Mouse (Mus musculus) limb, embryonic 10.5 days (tissue): Measurements from ENCODE around the gene Iqck. TPM values are rescaled to one million over a fixed set of nuclear protein-coding genes. Genes with fewer than 3 reads are reported as not detected.

Source experiments
- DNase-seq: peaks from one replicate; pipeline ENCODE4 v3.0.0-alpha.2; 2017; ENCODE audit warnings: low spot score
- H3K27ac ChIP-seq: fragments of 300-500 bp; sonication (generic); 2 replicates; pipeline ENCODE4 v1.5.1; 2016; ENCODE audit warnings: mild to moderate bottlenecking
- H3K27me3 ChIP-seq: fragments of 300-500 bp; sonication (generic); 2 replicates; pipeline ENCODE4 v1.6.1; 2016; ENCODE audit warnings: low read depth, mild to moderate bottlenecking; ENCODE audit not compliant: poor library complexity, severe bottlenecking
- H3K36me3 ChIP-seq: fragments of 300-500 bp; sonication (generic); 2 replicates; pipeline ENCODE4 v1.6.1; 2016; ENCODE audit warnings: mild to moderate bottlenecking, moderate library complexity
- H3K4me1 ChIP-seq: fragments of 300-500 bp; sonication (generic); 2 replicates; pipeline ENCODE4 v1.6.1; 2016
- H3K4me3 ChIP-seq: fragments of 300-500 bp; sonication (generic); 2 replicates; pipeline ENCODE4 v1.5.1; 2016; ENCODE audit warnings: mild to moderate bottlenecking, moderate library complexity
- H3K9me3 ChIP-seq: fragments of 300-500 bp; sonication (generic); replicated peaks from 2 replicates; pipeline ENCODE4 v1.6.1; 2016; ENCODE audit warnings: mild to moderate bottlenecking
- WGBS: fragments of 180-500 bp; shearing (Covaris S2); methylation state at CpG from one replicate; pipeline ENCODE4 v1.1.7; 2016; 5-methylcytosine and 5-hydroxymethylcytosine counted together
- polyA plus RNA-seq: library from polyadenylated mRNA; unstranded; fragments of >200 nt; fragmentation: Nextera tagmentation; extraction: Ambion mirVana; gene quantifications from 2 replicates; pipeline ENCODE4 v1.2.1, GENCODE M21; 2016

Gene Iqck
- polyA plus RNA-seq, 1 experiment from 2014 or later = 1.8 TPM

DNA sequence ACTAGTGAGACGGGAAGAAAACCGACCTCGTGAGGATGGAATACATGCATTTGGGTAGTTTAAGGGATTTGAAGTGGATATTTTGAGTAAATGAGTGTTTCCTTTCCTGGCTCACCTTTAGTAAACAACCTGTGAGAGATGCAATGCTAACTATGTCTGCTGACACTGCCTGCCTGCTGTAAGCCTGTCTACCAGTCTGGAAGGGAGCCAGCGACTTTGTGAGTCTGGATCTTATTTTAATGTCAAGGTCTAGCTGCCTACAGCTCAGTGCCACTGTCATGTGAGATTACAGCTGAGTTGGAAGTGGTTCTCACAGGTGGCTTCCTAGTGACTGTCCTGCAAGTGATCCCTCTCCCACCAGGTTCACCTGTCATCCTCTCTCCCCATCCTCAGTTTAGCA lies 49.0 kb downstream of the Iqck start:
- no peaks in the 10 kb centered on the region for H3K36me3 ChIP-seq
- H3K4me1 ChIP-seq = no peaks in the 10 kb centered on the region
- no peaks in the 10 kb centered on the region for H3K27me3 ChIP-seq
- no peak for DNase-seq
- H3K27ac ChIP-seq = no peak overlapping the region
- H3K4me3 ChIP-seq = no peak overlapping the region
- H3K9me3 ChIP-seq = no peaks in the 10 kb centered on the region
- 91% methylated on average over 4 of the region's 4 CpGs for WGBS

DNA sequence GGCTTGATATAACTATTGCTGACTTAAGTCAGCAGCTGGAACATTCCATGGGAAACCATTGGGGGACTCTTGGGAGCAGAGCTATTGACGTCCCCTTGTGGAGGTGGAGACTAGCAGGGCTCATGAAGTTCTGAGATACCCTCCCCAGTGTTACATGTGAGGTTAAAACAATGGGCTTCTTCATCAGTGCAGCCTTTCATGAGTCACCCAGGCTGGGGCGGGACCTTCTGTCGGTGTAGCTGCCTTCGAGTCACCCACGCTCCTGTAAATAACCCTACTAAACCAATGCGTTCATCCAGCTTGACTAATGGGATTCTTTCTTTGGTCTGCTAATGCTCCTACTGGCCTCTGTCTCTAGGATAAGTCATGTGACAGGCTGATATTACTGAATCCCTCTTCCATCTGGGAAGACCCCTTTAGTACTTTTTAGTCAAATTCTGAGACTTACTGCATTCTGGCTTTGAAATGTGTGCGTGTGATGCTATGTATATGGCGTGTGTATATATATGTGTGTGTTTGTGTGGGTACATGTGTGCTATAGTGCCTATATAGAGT lies 53.5 kb downstream of the Iqck start:
- DNase-seq = no peak
- Histone ChIP-seq H3K27me3 (no peaks in the 10 kb centered on the region), H3K27ac (no peak overlapping the region), H3K9me3 (no peaks in the 10 kb centered on the region), H3K36me3 (no peaks in the 10 kb centered on the region), H3K4me1 (no peaks in the 10 kb centered on the region), H3K4me3 (no peak overlapping the region)
- WGBS = 85% methylated on average over 8 of the region's 8 CpGs

- DNase-seq = no peak
- H3K9me3 ChIP-seq = no peaks in the 10 kb centered on the region
- H3K27ac ChIP-seq = no peak overlapping the region
- no peak overlapping the region for H3K4me3 ChIP-seq
- no peaks in the 10 kb centered on the region for H3K36me3 ChIP-seq
- H3K4me1 ChIP-seq = no peaks in the 10 kb centered on the region
- no peaks in the 10 kb centered on the region for H3K27me3 ChIP-seq
- WGBS = 89% methylated on average over 2 of the region's 2 CpGs
Observed at GRCm38 (mm10) chr7:118910464-118910863, 54.9 kb downstream of the Iqck start.

- Histone ChIP-seq H3K9me3 (no peaks in the 10 kb centered on the region), H3K27ac (no peak overlapping the region)
Observed at GRCm38 (mm10) chr7:118911170-118911569, 55.6 kb downstream of the Iqck start.

DNA sequence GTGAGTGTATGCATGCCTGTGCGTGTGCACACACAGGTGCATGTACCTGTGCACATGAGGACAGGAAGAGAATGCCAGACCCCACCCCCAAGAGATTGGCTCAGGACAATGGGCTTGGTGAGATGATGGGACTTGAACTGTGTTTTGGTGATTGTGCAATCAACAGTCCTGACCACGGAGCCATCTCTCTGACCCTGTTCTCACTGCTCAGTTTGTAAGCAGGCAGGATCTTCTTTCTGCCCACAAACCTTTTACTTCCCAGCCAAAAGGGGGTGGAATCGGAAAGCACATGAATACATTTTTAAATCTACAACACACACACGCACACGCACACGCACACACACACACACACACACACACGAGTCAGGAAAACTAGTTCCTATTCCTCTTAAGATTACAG lies 56.0 kb downstream of the Iqck start:
- Histone ChIP-seq H3K4me1 (no peaks in the 10 kb centered on the region), H3K27ac (no peak overlapping the region), H3K4me3 (no peak overlapping the region), H3K36me3 (no peaks in the 10 kb centered on the region), H3K9me3 (no peaks in the 10 kb centered on the region), H3K27me3 (no peaks in the 10 kb centered on the region)
- no peak for DNase-seq
- WGBS = 88% methylated on average over 7 of the region's 7 CpGs

More at GRCm38 (mm10) chr7:118911170-118911569, 55.6 kb downstream of the Iqck start:
- 85% methylated on average over 2 of the region's 2 CpGs for WGBS
- no peaks in the 10 kb centered on the region for H3K4me1 ChIP-seq
- DNase-seq = no peak
- no peaks in the 10 kb centered on the region for H3K27me3 ChIP-seq
- no peaks in the 10 kb centered on the region for H3K36me3 ChIP-seq
- H3K4me3 ChIP-seq = no peak overlapping the region

DNA sequence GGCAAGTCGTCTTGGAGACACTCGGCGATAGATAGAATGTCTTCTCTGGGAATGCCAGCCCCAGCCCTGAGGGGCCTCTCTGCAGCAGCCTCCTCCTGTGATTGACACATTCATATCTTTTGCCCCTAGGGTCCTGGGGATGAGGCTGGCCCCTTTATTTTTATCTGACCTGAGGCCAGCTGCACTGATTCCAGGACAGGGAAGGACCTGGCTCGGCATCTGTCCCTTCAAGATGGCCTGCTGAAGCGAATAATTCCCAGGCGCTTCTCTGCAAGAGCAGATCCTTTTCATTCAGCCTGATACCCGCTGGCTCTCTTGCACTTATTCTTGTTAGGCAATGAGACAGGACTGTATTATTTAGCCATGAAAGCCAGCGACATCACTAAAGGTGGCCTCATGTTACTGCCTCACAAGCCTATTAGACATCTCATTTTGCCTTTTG lies 56.5 kb downstream of the Iqck start:
- Histone ChIP-seq H3K4me3 (no peak overlapping the region), H3K4me1 (no peaks in the 10 kb centered on the region), H3K36me3 (no peaks in the 10 kb centered on the region), H3K27ac (no peak overlapping the region), H3K27me3 (no peaks in the 10 kb centered on the region), H3K9me3 (no peaks in the 10 kb centered on the region)
- no peak for DNase-seq
- WGBS = 76% methylated on average over 8 of the region's 8 CpGs

GRCm38 (mm10) chr7:118914561-118915165 lies 59.1 kb downstream of the Iqck start:
- 85% methylated on average over 7 of the region's 7 CpGs for WGBS
- Histone ChIP-seq H3K36me3 (no peaks in the 10 kb centered on the region), H3K9me3 (no peaks in the 10 kb centered on the region), H3K27me3 (no peaks in the 10 kb centered on the region), H3K27ac (no peak overlapping the region), H3K4me3 (no peak overlapping the region), H3K4me1 (no peaks in the 10 kb centered on the region)
- DNase-seq = no peak

DNA sequence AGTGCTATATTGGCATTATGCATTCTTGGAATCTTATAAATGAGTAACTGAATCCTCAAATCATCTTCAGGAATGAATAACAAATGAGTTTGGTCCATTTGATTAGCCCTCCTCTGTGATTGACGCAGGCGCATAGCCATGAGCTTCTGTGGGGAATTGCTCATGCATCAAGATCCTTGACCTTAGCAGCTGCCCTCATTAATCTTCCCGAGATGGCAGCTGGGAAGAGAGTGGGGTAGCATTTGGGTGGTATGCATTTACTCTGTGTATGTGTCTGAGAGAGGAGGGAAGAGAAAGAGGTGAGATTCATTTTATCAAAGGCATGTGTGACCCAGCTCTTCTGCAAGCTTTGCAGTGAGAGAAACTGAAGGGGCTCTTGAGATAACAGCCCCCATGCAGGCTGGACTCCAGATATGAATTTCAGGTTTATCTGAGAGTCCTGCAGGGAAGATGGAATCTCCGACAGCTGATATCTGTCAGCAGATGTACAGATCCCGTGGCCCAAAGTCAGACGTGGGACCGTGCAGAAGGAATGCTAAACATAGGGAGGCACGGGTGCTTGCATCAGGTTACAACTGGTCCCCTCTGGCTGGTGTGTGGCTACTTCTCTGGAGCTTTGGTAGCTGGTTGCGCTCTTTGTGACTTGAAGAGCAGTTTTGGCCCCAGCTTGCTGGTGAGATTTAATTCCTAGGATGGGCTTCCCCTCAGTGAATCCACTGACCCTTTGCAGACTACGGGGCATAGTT lies 63.9 kb downstream of the Iqck start:
- Histone ChIP-seq H3K4me3 (no peak overlapping the region), H3K27ac (no peak overlapping the region), H3K27me3 (no peaks in the 10 kb centered on the region), H3K36me3 (no peaks in the 10 kb centered on the region), H3K9me3 (no peaks in the 10 kb centered on the region), H3K4me1 (no peaks in the 10 kb centered on the region)
- WGBS = 71% methylated on average over 10 of the region's 10 CpGs
- DNase-seq = no peak

DNA sequence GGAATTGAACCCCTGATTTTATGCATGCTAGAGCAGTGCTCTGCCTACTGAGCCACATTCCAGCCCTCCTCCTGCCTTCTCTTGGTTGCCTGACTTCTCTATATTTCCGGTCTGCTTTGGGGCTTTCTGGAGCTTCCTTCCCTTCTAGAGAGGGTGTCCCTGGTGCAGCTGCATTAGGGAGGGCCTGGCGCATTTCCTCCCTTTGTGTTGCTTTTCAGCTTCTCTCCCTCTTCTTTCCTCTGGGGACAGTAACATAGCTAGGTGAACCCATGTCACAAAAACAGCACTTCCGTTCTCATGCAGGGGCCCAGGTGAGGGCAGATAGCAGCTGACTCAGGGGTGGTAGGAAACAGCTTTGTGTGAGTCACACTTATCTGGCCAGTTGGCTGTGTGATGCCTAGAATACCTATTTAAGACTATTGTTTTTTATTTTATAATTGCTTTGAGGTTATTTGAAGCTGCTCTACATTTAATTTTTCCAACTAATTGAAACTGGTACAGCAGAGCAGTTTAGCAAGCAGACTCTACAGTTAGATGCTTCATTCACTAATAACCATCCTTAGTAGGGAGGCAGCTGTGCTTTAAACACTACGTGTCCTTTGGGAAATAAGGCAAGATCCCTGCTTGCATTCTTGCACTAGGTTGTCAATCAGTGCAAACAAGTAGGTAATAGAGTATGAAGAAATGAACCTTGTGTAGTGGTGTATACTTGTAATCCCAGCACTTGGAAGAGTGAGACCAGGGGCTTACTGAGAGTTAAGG lies 67.1 kb downstream of the Iqck start:
- H3K27ac ChIP-seq = no peak overlapping the region
- H3K27me3 ChIP-seq = no peaks in the 10 kb centered on the region
- H3K4me1 ChIP-seq = no peaks in the 10 kb centered on the region
- no peaks in the 10 kb centered on the region for H3K36me3 ChIP-seq
- H3K9me3 ChIP-seq = no peaks in the 10 kb centered on the region
- no peak for DNase-seq
- 74% methylated on average over 4 of the region's 4 CpGs for WGBS
- H3K4me3 ChIP-seq = no peak overlapping the region

GRCm38 (mm10) chr7:118925547-118925946 lies 70.0 kb downstream of the Iqck start:
- Histone ChIP-seq H3K36me3 (no peaks in the 10 kb centered on the region), H3K4me1 (0 out of 2 replicates have a peak, but pooled peaks cover 5% of the 10 kb centered on the region), H3K27ac (no peak overlapping the region), H3K4me3 (no peak overlapping the region), H3K27me3 (no peaks in the 10 kb centered on the region), H3K9me3 (no peaks in the 10 kb centered on the region)
- WGBS = 92% methylated on average over 3 of the region's 3 CpGs
- DNase-seq = no peak

GRCm38 (mm10) chr7:118926516-118927260 lies 71.1 kb downstream of the Iqck start:
- Histone ChIP-seq H3K9me3 (no peaks in the 10 kb centered on the region), H3K4me3 (no peak overlapping the region), H3K4me1 (0 out of 2 replicates have a peak, but pooled peaks cover 5% of the 10 kb centered on the region), H3K36me3 (no peaks in the 10 kb centered on the region), H3K27ac (no peak overlapping the region), H3K27me3 (no peaks in the 10 kb centered on the region)
- DNase-seq = no peak
- 90% methylated on average over 6 of the region's 6 CpGs for WGBS

- Histone ChIP-seq H3K9me3 (no peaks in the 10 kb centered on the region), H3K36me3 (no peaks in the 10 kb centered on the region), H3K4me3 (no peak overlapping the region), H3K27ac (no peak overlapping the region), H3K27me3 (no peaks in the 10 kb centered on the region), H3K4me1 (0 out of 2 replicates have a peak, but pooled peaks cover 5% of the 10 kb centered on the region)
- WGBS = 93% methylated on average over 2 of the region's 2 CpGs
- DNase-seq = no peak
Observed at GRCm38 (mm10) chr7:118927279-118927678, 71.7 kb downstream of the Iqck start.
